Mouse (Mus musculus): ENCODE data around the gene Klk1b5.
"Not testable (repeated sequence)": the region's sequence is repeated elsewhere in the genome, so short reads cannot be mapped to it uniquely, and the experiment has no call there.

Gene Klk1b5

GRCm38 (mm10) chr7:44215645-44216044 is at the start of gene Klk1b5:
TSS of gene Klk1b5 (plus strand) at chr7:44215945.
- DNase-seq, result no peak

- DNase-seq, result peak; percentile 10 to 42
These were observed 36.3 kb upstream of the Klk1b5 start for GRCm38 (mm10) chr7:44179299-44180045.

GRCm38 (mm10) chr7:44186516-44186915 is 29.2 kb upstream of the Klk1b5 start:
- DNase-seq, result peak in 1 of 2 experiments; percentile 10

DNA sequence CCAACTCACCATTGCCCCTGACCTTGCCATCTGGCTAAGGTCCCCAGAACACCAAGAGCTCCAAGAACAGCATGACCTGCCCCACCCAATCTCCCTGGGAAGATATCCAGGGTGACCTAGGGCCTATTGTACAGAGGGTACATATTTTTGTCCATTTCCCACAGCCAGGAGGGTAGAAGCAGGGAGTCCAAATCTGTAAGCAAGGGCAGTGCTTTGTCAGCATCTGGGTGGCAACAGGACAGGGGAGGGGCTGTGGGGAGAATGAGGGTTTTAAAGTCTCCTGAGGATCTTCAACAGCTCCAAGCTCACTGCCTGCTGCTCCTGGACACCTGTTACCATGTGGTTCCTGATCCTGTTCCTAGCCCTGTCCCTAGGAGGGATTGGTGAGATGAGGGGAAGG is 27.8 kb upstream of the Klk1b5 start, which contains the start of gene Klk1b24:
Klk1b24 (plus strand) TSS at position 301 of the 400 bp plus-strand sequence.
- DNase-seq, result not testable (repeated sequence)

DNA sequence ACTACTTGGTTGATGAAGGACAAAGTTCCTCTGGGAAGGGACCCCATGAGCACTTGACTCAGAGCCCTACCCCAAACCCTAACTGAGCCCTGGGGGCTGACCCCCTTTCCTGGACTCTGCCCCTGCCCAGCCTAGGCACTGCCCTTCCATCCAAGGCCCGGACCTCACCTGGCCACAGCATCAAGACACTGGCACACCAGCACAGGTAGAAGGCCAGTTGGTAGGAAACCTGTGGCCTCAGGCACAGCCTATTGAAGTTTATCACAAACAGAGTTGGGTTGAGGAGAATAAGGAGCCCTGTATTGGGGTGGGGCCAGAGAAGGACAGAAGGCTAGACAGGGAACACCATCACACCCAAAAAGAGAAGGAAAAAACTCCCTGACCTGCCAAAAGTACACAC is 22.3 kb upstream of the Klk1b5 start:
- DNase-seq, result not testable (repeated sequence)

- DNase-seq, result no peak
These were observed 17.9 kb upstream of the Klk1b5 start, which contains the start of gene Klk1b3 for GRCm38 (mm10) chr7:44197891-44198290. TSS of gene Klk1b3 (plus strand) at chr7:44198191.

GRCm38 (mm10) chr7:44207135-44207534 is 8.6 kb upstream of the Klk1b5 start, which contains the start of gene Klk1b4:
TSS of gene Klk1b4 (plus strand) at chr7:44207435.
- DNase-seq, result not testable (repeated sequence)

DNA sequence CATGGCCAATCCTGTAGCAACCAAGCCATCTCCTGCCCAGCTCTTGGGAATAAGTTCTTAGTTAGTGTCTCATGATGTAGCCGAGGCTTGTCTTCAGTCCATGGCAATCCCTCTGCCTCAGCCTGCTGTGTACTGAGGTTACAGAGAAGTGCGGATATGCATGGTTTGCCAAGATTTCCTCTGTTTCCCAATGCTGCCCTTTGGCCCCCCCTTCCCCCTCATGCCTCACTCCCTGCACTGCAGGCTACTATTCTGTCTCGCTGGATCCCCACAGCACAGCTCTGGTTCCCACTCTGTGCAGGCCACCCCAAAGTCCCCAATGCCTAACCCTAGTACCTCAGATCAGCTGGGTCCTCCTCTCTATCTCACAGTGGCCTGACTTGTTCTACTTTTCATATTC is 7.4 kb upstream of the Klk1b5 start:
- DNase-seq, result no peak

DNA sequence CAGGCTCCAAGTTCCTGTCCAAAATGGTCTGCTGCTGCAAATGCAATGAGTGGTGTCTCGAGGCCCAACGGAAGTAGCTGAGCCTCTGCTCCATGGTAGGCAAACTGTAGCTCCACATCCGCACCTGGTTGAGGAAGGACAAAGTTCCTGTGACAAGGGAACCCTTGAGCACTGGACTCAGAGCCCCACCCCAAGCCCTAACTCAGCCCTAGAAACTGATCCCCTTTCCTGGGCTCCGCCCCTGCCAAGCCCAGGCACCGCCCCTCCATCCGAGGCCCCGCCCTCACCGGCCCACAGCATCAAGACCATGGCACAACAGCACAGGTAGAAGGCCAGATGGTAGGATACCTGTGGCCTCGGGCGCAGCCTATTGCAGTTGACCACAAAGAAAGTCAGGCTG is 5.9 kb downstream of the Klk1b5 start:
- not testable (repeated sequence) for DNase-seq

- not testable (repeated sequence) for DNase-seq
These were observed 6.6 kb downstream of the Klk1b5 start for GRCm38 (mm10) chr7:44222335-44222734.

DNA sequence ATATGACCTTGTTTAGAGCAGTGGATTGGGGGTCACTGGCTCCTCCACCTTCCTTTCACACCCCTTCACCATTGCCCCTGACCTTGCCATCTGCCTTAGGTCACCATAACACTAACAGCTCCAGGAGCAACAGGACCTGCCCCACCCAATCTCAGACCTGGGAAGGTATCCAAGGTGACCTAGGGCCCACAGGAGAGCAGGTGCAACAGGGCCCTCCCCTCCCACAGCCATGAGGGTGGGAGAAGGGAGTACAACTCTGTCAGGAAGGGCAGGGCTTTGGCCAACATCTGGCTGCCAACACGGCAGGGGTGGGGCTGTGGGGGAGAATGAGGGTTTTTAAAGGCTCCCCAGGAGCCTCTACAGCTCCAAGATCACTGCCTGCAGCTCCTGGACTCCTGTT is 9.3 kb downstream of the Klk1b5 start, which contains the start of gene Klk1:
Klk1 (plus strand) TSS at position 285 of the 400 bp plus-strand sequence.
- DNase-seq, result no peak

GRCm38 (mm10) chr7:44235909-44236308 is 20.2 kb downstream of the Klk1b5 start, which contains the start of gene Gm36864:
TSS of gene Gm36864 (plus strand) at chr7:44236177.
- DNase-seq, result no peak

DNA sequence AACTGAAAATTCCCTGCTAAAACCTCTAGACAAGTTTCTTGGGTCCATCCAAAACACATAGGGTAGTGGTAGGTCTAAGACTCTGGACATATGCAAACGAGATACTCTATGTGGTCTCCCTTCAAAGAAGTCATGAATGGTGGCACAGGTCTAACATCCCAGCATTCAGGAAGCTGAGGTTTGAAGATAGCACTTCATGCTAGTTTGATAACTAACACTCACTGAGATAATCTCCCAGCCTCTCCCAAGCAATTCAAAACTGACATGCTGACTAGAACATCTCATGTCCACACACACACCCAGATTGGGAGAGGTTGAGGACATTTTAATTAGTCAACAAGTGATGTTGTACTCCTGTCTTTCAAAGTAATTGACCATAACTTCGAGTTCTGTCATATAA is 24.2 kb downstream of the Klk1b5 start:
- DNase-seq, result no peak

GRCm38 (mm10) chr7:44240712-44241111 is 25.0 kb downstream of the Klk1b5 start:
- no peak for DNase-seq

GRCm38 (mm10) chr7:44241163-44241562 is 25.4 kb downstream of the Klk1b5 start:
- no peak for DNase-seq

- DNase-seq, result no peak
These were observed 28.3 kb downstream of the Klk1b5 start for GRCm38 (mm10) chr7:44244080-44244479.

DNA sequence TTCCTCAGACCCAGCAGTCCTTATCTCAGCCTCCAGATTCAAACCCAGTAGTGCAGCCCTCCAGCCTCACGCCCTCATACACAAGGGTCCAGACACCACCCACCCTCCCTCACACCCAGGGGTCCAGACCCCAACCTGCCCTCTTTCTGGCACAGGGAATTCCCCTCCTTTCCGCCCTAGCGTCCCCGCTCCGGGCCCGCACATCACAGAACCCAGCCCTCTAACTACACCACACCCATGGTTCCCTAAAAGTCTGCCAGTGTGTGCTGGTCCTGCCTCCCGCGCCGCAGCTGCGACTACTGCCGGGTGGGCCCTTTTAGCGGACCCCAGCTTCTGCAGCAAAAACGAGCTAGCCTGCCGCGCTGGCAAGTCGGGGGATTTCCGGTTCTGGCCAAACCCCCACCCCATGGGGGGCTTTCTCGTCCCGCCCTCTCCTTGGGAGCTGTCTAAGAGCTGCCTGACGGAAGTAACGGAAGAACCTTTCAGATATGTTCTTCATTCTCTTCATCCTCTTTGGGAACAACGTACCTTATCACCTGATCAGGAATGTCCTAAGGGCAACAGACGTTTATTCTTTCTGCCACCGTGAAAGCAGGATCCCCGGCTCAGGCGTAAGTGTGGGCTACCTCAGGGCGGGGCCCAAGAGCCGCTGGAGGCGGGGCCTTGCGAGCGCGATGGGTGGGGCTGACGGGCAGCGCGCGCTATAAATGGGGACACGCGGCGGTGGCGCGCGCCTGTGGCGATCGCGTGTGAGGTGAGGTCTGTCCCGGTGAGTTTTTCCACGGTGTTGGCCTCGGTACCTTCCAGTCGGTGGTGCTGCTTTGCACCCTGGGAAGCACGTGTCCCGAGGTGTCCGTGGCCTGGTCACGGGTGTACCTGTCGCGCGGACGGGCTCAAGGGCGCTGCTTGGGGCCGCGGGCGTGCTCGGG is 30.6 kb downstream of the Klk1b5 start, which contains the start of the genes 1700028J19Rik and 2410002F23Rik:
1700028J19Rik (minus strand) TSS at position 641 of the 929 bp plus-strand sequence.
2410002F23Rik (plus strand) TSS at position 668 of the 929 bp plus-strand sequence.
- peak; percentile 93 to 95 for DNase-seq

- DNase-seq, result peak; percentile 65 to 81
These were observed 31.3 kb downstream of the Klk1b5 start for GRCm38 (mm10) chr7:44246984-44247470.

DNA sequence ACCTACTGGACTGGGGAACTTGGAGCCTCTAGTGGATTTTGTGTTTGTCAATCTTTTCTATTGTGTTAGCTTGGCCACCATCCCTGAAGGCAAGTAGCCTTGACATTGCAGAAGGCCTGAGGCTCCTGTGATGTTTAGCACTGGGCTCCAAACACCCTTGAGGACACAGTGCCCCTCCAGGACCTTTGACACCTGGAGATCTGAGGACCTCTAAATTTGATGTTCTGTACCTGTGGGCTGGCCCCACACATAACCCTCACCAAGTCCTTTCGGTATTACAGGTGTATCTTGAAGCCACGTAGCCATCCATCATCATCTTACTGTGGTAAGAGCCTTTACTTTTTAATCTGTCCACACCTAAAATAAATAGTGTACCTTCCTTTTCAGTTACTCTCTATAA is 32.2 kb downstream of the Klk1b5 start:
- DNase-seq, result no peak

DNA sequence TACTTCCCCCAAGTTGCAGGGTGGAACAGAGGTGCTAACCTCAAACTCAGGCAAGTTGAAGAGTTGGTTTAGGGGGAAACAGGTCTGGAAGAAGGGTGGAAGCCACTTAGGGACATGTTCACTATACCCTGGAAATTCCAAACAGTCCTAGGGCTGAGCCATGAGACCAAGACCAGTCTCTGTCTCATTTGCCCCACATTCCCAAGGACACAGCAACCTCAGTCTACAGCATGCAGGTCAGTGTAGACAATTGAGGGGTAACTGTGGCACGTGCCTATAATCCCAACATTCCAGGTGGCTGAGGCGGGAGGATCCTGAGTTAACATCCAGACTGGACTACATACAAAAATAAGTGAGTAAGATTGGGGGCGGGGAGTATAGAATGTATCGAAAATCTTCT is 33.5 kb downstream of the Klk1b5 start:
- no peak for DNase-seq

DNA sequence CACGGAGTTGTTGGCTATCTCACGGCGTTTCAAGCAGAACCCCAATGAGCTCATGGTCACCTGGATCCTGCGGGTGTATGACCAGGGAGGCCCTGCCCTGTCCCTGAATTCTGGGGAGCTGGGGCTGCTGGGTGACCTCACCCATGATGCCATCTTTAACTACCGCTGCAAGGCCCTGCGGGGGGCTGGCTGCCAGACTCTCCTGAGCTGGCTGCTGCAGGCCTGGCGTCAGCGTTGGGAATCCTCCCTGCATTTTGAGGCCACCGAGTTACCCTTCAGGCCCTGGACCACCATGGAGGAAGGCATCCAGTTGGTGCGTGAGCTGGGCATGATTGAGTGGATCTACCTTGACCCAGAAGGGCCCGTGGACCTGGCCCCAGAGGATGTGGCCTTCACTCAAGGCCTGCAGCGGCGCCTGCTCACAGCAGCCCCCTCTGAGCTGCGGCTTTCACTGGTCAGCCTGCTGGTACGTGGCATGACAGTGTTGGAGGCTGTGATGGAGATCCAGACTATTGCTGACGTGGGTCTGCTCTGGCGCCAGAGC is 35.1 kb downstream of the Klk1b5 start:
- DNase-seq, result not testable (repeated sequence)

DNA sequence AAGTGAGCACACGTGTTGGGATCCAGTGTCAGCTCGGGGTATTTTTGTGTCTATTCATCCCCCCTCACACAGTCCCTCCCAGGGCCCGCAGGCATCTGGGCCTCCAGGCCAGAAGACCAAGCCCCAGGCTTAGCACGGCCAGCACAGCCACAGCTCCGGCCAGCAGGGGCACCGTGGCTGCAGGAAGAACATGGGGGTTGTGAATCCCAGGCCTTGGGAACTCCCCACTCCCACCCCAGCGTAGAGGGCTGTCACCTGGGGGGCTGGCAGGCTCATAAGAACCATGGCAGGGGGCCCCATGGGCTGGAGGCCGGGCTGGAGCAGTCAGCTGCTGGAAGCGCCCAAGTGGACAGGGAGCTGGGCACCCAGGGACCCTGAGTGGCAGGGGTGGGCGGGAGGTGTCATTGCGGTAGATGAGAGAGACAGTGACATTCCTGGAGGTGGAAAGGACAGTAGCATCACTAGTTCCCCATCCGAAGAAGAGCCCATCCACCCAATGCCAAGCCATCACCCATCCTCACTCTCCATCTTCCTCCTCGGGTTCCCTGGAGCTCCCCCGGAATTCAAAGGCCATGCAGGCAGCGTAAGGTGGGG is 37.4 kb downstream of the Klk1b5 start:
- peak; percentile 19 to 26 for DNase-seq

Measured in kidney, postnatal 4 days (tissue).